ENCODE assay signal across 12 mouse cellular contexts in the genomic region with DNA sequence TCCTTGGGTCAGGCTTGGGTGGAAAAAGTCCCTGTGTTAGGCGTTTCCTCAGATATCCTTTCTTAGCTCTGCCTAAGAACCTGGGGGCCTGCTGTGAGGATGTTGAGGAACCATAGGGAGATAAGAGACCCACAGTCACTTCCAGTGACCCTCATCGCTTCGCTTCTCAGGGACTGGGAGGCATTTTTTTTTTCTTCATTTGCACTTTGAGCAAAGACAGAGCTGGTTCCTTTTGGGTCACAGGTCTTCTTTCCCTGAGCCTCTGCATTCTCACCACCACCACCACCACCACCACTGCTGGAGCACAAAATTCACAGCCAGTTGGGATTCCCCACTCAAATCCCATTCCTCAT. TPM values are rescaled to one million over a fixed set of nuclear protein-coding genes. Genes with fewer than 3 reads are reported as not detected.
DNase-seq lines count a peak whose midpoint lies in the region; ATAC-seq lines count a peak whose summit lies in the region.
"Had no signal": no experiment of that assay in that cellular context is flagged by ENCODE, and none has a peak within 500 bp of the region (broad histone marks: within the 10 kb centered on the region; RNA-seq: fewer than 3 reads in every experiment).

No protein-coding gene starts in this region.

- peak overlapping the region; percentile 48; the same call in 1 of the 2 replicates for H3K9ac ChIP-seq in heart, embryonic 16.5 days (ENCODE audit: low read length)
- peak overlapping the region; percentile 39; the same call in 1 of the 2 replicates for H3K9ac ChIP-seq in midbrain, embryonic 12.5 days (replicated peaks)
- H3K9ac ChIP-seq in midbrain, embryonic 11.5 days (ENCODE audit: low read length) = no peak overlapping the region
- H3K9ac ChIP-seq in hindbrain, embryonic 13.5 days = peak overlapping the region; percentile 46; the same call in 1 of the 2 replicates
- H3K9ac ChIP-seq in liver, embryonic 12.5 days = no peak overlapping the region

- ATAC-seq in heart, embryonic 16.5 days (replicated peaks; ENCODE audit: extremely low read depth, insufficient read depth, low FRiP score) = no peak
- ATAC-seq in midbrain, embryonic 12.5 days (ENCODE audit: low FRiP score, low read depth) = no peak
- ATAC-seq in midbrain, embryonic 11.5 days (ENCODE audit: low FRiP score) = no peak
- ATAC-seq in hindbrain, embryonic 13.5 days (ENCODE audit: low FRiP score) = no peak
- ATAC-seq in liver, embryonic 12.5 days = no peak

- peak overlapping the region; percentile 41 for H3K4me3 ChIP-seq in heart, embryonic 16.5 days (ENCODE audit: low read length)
- H3K4me3 ChIP-seq in midbrain, embryonic 12.5 days = no peak overlapping the region
- H3K4me3 ChIP-seq in midbrain, embryonic 11.5 days (ENCODE audit: low read depth, low read length) = no peak overlapping the region
- peak overlapping the region; percentile 21; the same call in 1 of the 2 replicates for H3K4me3 ChIP-seq in hindbrain, embryonic 13.5 days
- H3K4me3 ChIP-seq in liver, embryonic 12.5 days = no peak overlapping the region

- peaks cover 78% of the 10 kb centered on the region for H3K27me3 ChIP-seq in heart, embryonic 16.5 days (ENCODE audit: control insufficient read depth, insufficient read depth, low read length)
- peaks cover 94% of the 10 kb centered on the region for H3K27me3 ChIP-seq in midbrain, embryonic 12.5 days
- peaks cover 49% of the 10 kb centered on the region for H3K27me3 ChIP-seq in midbrain, embryonic 11.5 days (ENCODE audit: control insufficient read depth, insufficient read depth, low read length)
- H3K27me3 ChIP-seq in hindbrain, embryonic 13.5 days = peaks cover 85% of the 10 kb centered on the region
- peaks cover 85% of the 10 kb centered on the region for H3K27me3 ChIP-seq in liver, embryonic 12.5 days (replicated peaks)

- no peaks in the 10 kb centered on the region for H3K36me3 ChIP-seq in heart, embryonic 16.5 days (ENCODE audit: control insufficient read depth, insufficient read depth)
- H3K36me3 ChIP-seq in midbrain, embryonic 12.5 days = peaks cover 11% of the 10 kb centered on the region; the same call in 1 of the 2 replicates
- no peaks in the 10 kb centered on the region for H3K36me3 ChIP-seq in midbrain, embryonic 11.5 days (ENCODE audit: control insufficient read depth, insufficient read depth, low read length)
- peaks cover 9% of the 10 kb centered on the region; the same call in 1 of the 2 replicates for H3K36me3 ChIP-seq in hindbrain, embryonic 13.5 days
- peaks cover 9% of the 10 kb centered on the region; the same call in 1 of the 2 replicates for H3K36me3 ChIP-seq in liver, embryonic 12.5 days

- no peaks in the 10 kb centered on the region for H3K9me3 ChIP-seq in heart, embryonic 16.5 days (replicated peaks; ENCODE audit: control insufficient read depth, low read length)
- no peaks in the 10 kb centered on the region for H3K9me3 ChIP-seq in midbrain, embryonic 12.5 days
- H3K9me3 ChIP-seq in midbrain, embryonic 11.5 days (ENCODE audit: control insufficient read depth, low read length) = no peaks in the 10 kb centered on the region
- no peaks in the 10 kb centered on the region for H3K9me3 ChIP-seq in hindbrain, embryonic 13.5 days
- H3K9me3 ChIP-seq in liver, embryonic 12.5 days (replicated peaks) = no peaks in the 10 kb centered on the region

- peaks cover 19% of the 10 kb centered on the region for H3K4me1 ChIP-seq in heart, embryonic 16.5 days (ENCODE audit: control insufficient read depth, insufficient read depth, low read length)
- peaks cover 45% of the 10 kb centered on the region for H3K4me1 ChIP-seq in midbrain, embryonic 12.5 days
- H3K4me1 ChIP-seq in midbrain, embryonic 11.5 days (ENCODE audit: control insufficient read depth, insufficient read depth, low read length) = peaks cover 12% of the 10 kb centered on the region
- peaks cover 48% of the 10 kb centered on the region for H3K4me1 ChIP-seq in hindbrain, embryonic 13.5 days (replicated peaks)
- peaks cover 57% of the 10 kb centered on the region for H3K4me1 ChIP-seq in liver, embryonic 12.5 days

- DNase-seq in heart, adult 18-20 months = no peak
- no peak for DNase-seq in midbrain, embryonic 11.5 days (ENCODE audit: low spot score, missing footprints)
- no peak for DNase-seq in lung, adult 18-20 months
- no peak for DNase-seq in urinary bladder, postnatal 10 days (ENCODE audit: low spot score)
- DNase-seq: adrenal gland, adult 8-10 months; cerebellum, adult 11 months; kidney, postnatal 36 days; spleen, adult 18-20 months had no signal

- peak overlapping the region; percentile 60 for H3K4me2 ChIP-seq in heart, embryonic 16.5 days (ENCODE audit: low read depth, low read length)
- H3K4me2 ChIP-seq in midbrain, embryonic 12.5 days (replicated peaks) = peak overlapping the region; percentile 42; the same call in 1 of the 2 replicates
- no peak overlapping the region for H3K4me2 ChIP-seq in midbrain, embryonic 11.5 days
- H3K4me2 ChIP-seq in hindbrain, embryonic 13.5 days = no peak overlapping the region
- H3K4me2 ChIP-seq in liver, embryonic 12.5 days = peak overlapping the region; percentile 56

- 20% methylated on average over 3 of the region's 3 CpGs for WGBS in heart, embryonic 16.5 days
- 1% methylated on average over 3 of the region's 3 CpGs for WGBS in midbrain, embryonic 12.5 days
- 6% methylated on average over 3 of the region's 3 CpGs for WGBS in midbrain, embryonic 11.5 days
- 18% methylated on average over 3 of the region's 3 CpGs for WGBS in hindbrain, embryonic 13.5 days
- WGBS in liver, embryonic 12.5 days (ENCODE audit: insufficient replicate concordance) = 6% methylated on average over 3 of the region's 3 CpGs

- H3K27ac ChIP-seq in heart, embryonic 16.5 days (ENCODE audit: low read length) = no peak overlapping the region
- no peak overlapping the region for H3K27ac ChIP-seq in midbrain, embryonic 12.5 days (replicated peaks)
- no peak overlapping the region for H3K27ac ChIP-seq in midbrain, embryonic 11.5 days (ENCODE audit: low read depth, low read length)
- H3K27ac ChIP-seq in hindbrain, embryonic 13.5 days = no peak overlapping the region
- H3K27ac ChIP-seq in liver, embryonic 12.5 days = no peak overlapping the region

RNA-seq across cellular contexts. Expression of gene Slc26a10, which starts 0.2 kb away (rescaled TPM):
- polyA plus RNA-seq in heart, embryonic 16.5 days (2015; fragmentation: Nextera tagmentation; extraction: Ambion mirVana) = 16.2 and 17.6 TPM in 2 replicates
- 1 to 10 TPM; 8.0 to 9.2 TPM for total RNA-seq in heart, adult 18-20 months (2021)
- 0.89 and 1.1 TPM in 2 replicates for polyA plus RNA-seq in midbrain, embryonic 12.5 days (2016; fragmentation: Nextera tagmentation; extraction: Ambion mirVana)
- 0.51 and 0.58 TPM in 2 replicates for polyA plus RNA-seq in midbrain, embryonic 11.5 days (2014; fragmentation: Nextera tagmentation; extraction: Ambion mirVana)
- 1.0 and 1.1 TPM in 2 replicates for polyA plus RNA-seq in hindbrain, embryonic 13.5 days (2015; fragmentation: Nextera tagmentation; extraction: Ambion mirVana)
- polyA plus RNA-seq in liver, embryonic 12.5 days (2016; fragmentation: Nextera tagmentation; extraction: Ambion mirVana) = 3.0 and 3.6 TPM in 2 replicates

RNA-seq across cellular contexts. Expression of gene Arhgef25, which starts 9.2 kb away (rescaled TPM):
- 26.0 and 27.0 TPM in 2 replicates for polyA plus RNA-seq in heart, embryonic 16.5 days (2015; fragmentation: Nextera tagmentation; extraction: Ambion mirVana)
- total RNA-seq in heart, adult 18-20 months (2021) = 10 to 100 TPM in 1 of 2 experiments, 1 to 10 TPM in 1; 8.9 to 10.1 TPM
- polyA plus RNA-seq in midbrain, embryonic 12.5 days (2016; fragmentation: Nextera tagmentation; extraction: Ambion mirVana) = 39.6 and 46.1 TPM in 2 replicates
- 25.8 and 28.2 TPM in 2 replicates for polyA plus RNA-seq in midbrain, embryonic 11.5 days (2014; fragmentation: Nextera tagmentation; extraction: Ambion mirVana)
- polyA plus RNA-seq in hindbrain, embryonic 13.5 days (2015; fragmentation: Nextera tagmentation; extraction: Ambion mirVana) = 28.4 and 30.7 TPM in 2 replicates
- polyA plus RNA-seq in liver, embryonic 12.5 days (2016; fragmentation: Nextera tagmentation; extraction: Ambion mirVana) = 14.3 and 17.4 TPM in 2 replicates

RNA-seq across cellular contexts. Expression of gene Dtx3, which starts 14.9 kb away (rescaled TPM):
- 69.9 and 72.5 TPM in 2 replicates for polyA plus RNA-seq in heart, embryonic 16.5 days (2015; fragmentation: Nextera tagmentation; extraction: Ambion mirVana)
- 10 to 100 TPM; 18.1 to 21.2 TPM for total RNA-seq in heart, adult 18-20 months (2021)
- polyA plus RNA-seq in midbrain, embryonic 12.5 days (2016; fragmentation: Nextera tagmentation; extraction: Ambion mirVana) = 204 and 205 TPM in 2 replicates
- polyA plus RNA-seq in midbrain, embryonic 11.5 days (2014; fragmentation: Nextera tagmentation; extraction: Ambion mirVana) = 130 and 138 TPM in 2 replicates
- polyA plus RNA-seq in hindbrain, embryonic 13.5 days (2015; fragmentation: Nextera tagmentation; extraction: Ambion mirVana) = 211 and 221 TPM in 2 replicates
- 33.2 and 36.9 TPM in 2 replicates for polyA plus RNA-seq in liver, embryonic 12.5 days (2016; fragmentation: Nextera tagmentation; extraction: Ambion mirVana)

RNA-seq across cellular contexts. Expression of gene B4galnt1, which starts 15.6 kb away (rescaled TPM):
- 3.4 and 6.5 TPM in 2 replicates for polyA plus RNA-seq in heart, embryonic 16.5 days (2015; fragmentation: Nextera tagmentation; extraction: Ambion mirVana)
- total RNA-seq in heart, adult 18-20 months (2021) = 1 to 10 TPM; 1.8 to 7.9 TPM
- 15.2 and 17.7 TPM in 2 replicates for polyA plus RNA-seq in midbrain, embryonic 12.5 days (2016; fragmentation: Nextera tagmentation; extraction: Ambion mirVana)
- polyA plus RNA-seq in midbrain, embryonic 11.5 days (2014; fragmentation: Nextera tagmentation; extraction: Ambion mirVana) = 8.1 and 9.4 TPM in 2 replicates
- 40.6 and 42.3 TPM in 2 replicates for polyA plus RNA-seq in hindbrain, embryonic 13.5 days (2015; fragmentation: Nextera tagmentation; extraction: Ambion mirVana)
- polyA plus RNA-seq in liver, embryonic 12.5 days (2016; fragmentation: Nextera tagmentation; extraction: Ambion mirVana) = 12.6 TPM in 2 replicates

RNA-seq across cellular contexts. Expression of gene Pip4k2c, which starts 30.7 kb away (rescaled TPM):
- 26.3 and 27.2 TPM in 2 replicates for polyA plus RNA-seq in heart, embryonic 16.5 days (2015; fragmentation: Nextera tagmentation; extraction: Ambion mirVana)
- total RNA-seq in heart, adult 18-20 months (2021) = 10 to 100 TPM; 30.3 to 30.8 TPM
- polyA plus RNA-seq in midbrain, embryonic 12.5 days (2016; fragmentation: Nextera tagmentation; extraction: Ambion mirVana) = 17.0 and 18.1 TPM in 2 replicates
- polyA plus RNA-seq in midbrain, embryonic 11.5 days (2014; fragmentation: Nextera tagmentation; extraction: Ambion mirVana) = 10.3 and 11.4 TPM in 2 replicates
- 20.0 and 22.1 TPM in 2 replicates for polyA plus RNA-seq in hindbrain, embryonic 13.5 days (2015; fragmentation: Nextera tagmentation; extraction: Ambion mirVana)
- 44.7 and 50.0 TPM in 2 replicates for polyA plus RNA-seq in liver, embryonic 12.5 days (2016; fragmentation: Nextera tagmentation; extraction: Ambion mirVana)

Comparison
In these comparisons a context has a peak if more than half of its experiments do, and no peak if none do; other contexts are left out.
1. H3K4me2 ChIP-seq: peak in heart, embryonic 16.5 days (single experiment), midbrain, embryonic 12.5 days (single experiment) and liver, embryonic 12.5 days (single experiment); none in midbrain, embryonic 11.5 days (single experiment) and hindbrain, embryonic 13.5 days (single experiment).
2. H3K9ac ChIP-seq: peak in heart, embryonic 16.5 days (single experiment), midbrain, embryonic 12.5 days (single experiment) and hindbrain, embryonic 13.5 days (single experiment); none in midbrain, embryonic 11.5 days (single experiment) and liver, embryonic 12.5 days (single experiment).
3. H3K4me3 ChIP-seq: peak in heart, embryonic 16.5 days (single experiment) and hindbrain, embryonic 13.5 days (single experiment); none in midbrain, embryonic 12.5 days (single experiment), midbrain, embryonic 11.5 days (single experiment) and liver, embryonic 12.5 days (single experiment).